Mouse (Mus musculus) ES-E14 (cell line): ENCODE data around the gene Slc23a2.

Experiments used
- HCFC1 ChIP-seq: IDR thresholded peaks from 2 replicates; pipeline ENCODE4 v1.6.1; 2012; ENCODE audit warnings: low read length, inconsistent platforms, borderline replicate concordance; ENCODE audit not compliant: insufficient read depth
- MAFK ChIP-seq: IDR thresholded peaks from 2 replicates; pipeline ENCODE4 v1.6.1; 2014; ENCODE audit warnings: mild to moderate bottlenecking, low read depth, low read length, inconsistent platforms; ENCODE audit not compliant: insufficient read depth
- ZC3H11A ChIP-seq: IDR thresholded peaks from 2 replicates; pipeline ENCODE4 v1.6.1; 2012; ENCODE audit warnings: low read depth, mild to moderate bottlenecking, inconsistent platforms, low read length, borderline replicate concordance
- ZNF384 ChIP-seq: IDR thresholded peaks from 2 replicates; pipeline ENCODE4 v1.6.1; 2012; ENCODE audit warnings: low read depth, low read length, inconsistent platforms

DNA sequence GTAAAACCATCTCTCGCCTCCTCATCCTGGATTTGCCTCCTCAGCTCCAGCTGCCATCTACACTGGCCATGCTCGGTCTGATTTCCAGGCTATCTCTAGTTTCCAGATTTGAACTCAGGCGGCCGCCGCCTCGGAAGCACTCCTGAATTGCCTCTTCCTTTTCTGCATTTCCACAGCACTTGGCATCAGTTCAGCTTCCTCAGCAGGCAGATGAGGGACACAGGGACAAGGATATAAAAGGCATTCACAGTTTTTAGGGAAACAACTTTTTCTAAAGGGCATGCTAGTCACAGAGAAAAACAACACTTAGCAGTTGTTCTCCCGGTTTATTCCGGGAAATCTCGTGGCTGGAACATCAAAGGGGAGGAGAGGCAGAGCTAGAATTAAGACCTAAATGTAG, 37.3 kb downstream of the Slc23a2 start:
- no peak for TF ChIP-seq MAFK
- no peak for TF ChIP-seq ZNF384
- TF ChIP-seq ZC3H11A: no peak
- no peak for TF ChIP-seq HCFC1
